Mouse (Mus musculus) liver, embryonic 14.5 days (tissue): Measurements from ENCODE around the gene Nav2.

Experiments used
- CTCF ChIP-seq: IDR thresholded peaks from 2 replicates; pipeline ENCODE4 v1.5.1; 2016; ENCODE audit warnings: antibody characterized with exemption, low read depth, control low read depth
- EP300 ChIP-seq: IDR thresholded peaks from 2 replicates; pipeline ENCODE4 v1.6.1; 2016; ENCODE audit warnings: antibody characterized with exemption, low read depth

DNA sequence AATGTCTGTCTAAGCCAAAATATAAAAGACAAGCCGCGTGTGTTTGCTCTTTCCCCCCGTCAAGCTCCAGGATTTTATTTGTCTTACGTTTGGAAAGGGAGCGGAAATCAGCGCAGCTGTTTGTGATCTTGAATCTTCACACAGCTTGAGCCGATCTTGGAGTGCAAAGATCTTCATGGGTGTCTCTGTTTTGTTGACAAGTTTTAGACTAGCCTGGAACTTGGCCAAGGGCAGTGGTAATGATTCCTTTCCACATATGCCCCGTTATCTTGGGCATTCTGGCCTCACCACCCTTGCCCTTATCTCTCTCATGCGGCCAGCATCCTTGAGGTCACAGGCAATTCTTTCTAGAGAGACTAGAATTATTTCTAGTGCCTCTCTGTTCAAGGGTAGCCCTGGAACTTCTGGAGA, 326.8 kb downstream of the Nav2 start:
- TF ChIP-seq CTCF, result no peak
- TF ChIP-seq EP300, result no peak
